Mouse (Mus musculus) G1E (cell line): ENCODE results near the gene Prkar1a. TPM values are rescaled to one million over a fixed set of nuclear protein-coding genes. Genes with fewer than 3 reads are reported as not detected.

Experiments used
- ATAC-seq: 2 replicates; pipeline ENCODE4 v1.8.0; 2016; ENCODE audit warnings: mild to moderate bottlenecking; ENCODE audit not compliant: insufficient number of reproducible peaks, poor library complexity, low FRiP score, severe bottlenecking; ENCODE audit errors: extremely low read depth
- DNase-seq: peaks from one replicate; pipeline ENCODE4 v3.0.0; 2012; ENCODE audit warnings: low spot score
- H3K27me3 ChIP-seq: 2 replicates; pipeline ENCODE4 v1.6.1; 2012; ENCODE audit warnings: mild to moderate bottlenecking, low read length, inconsistent platforms; ENCODE audit not compliant: insufficient read depth
- H3K36me3 ChIP-seq: replicated peaks from 2 replicates; pipeline ENCODE3; 2012; ENCODE audit warnings: mild to moderate bottlenecking, inconsistent platforms
- H3K4me1 ChIP-seq: 2 replicates; pipeline ENCODE4 v1.6.1; 2012; ENCODE audit warnings: low read depth, low read length, inconsistent platforms, mixed read lengths; ENCODE audit not compliant: insufficient read depth
- H3K4me3 ChIP-seq: 2 replicates; pipeline ENCODE4 v1.5.1; 2012; ENCODE audit warnings: low read depth, mild to moderate bottlenecking, inconsistent platforms, low read length, moderate library complexity, mixed read lengths
- H3K9me3 ChIP-seq: replicated peaks from 2 replicates; pipeline ENCODE4 v1.6.1; 2012; ENCODE audit warnings: inconsistent platforms
- CTCF ChIP-seq: IDR thresholded peaks from 2 replicates; pipeline ENCODE4 v1.5.1; 2012; ENCODE audit warnings: low read depth, low read length, inconsistent platforms, mixed read lengths
- GATA1 ChIP-seq: IDR thresholded peaks from 2 replicates; pipeline ENCODE4 v1.6.1; 2012; ENCODE audit warnings: borderline replicate concordance, low read length, inconsistent platforms, mixed read lengths
- GATA2 ChIP-seq: IDR thresholded peaks from 2 replicates; pipeline ENCODE4 v1.6.1; 2012; ENCODE audit warnings: low read depth, low read length, inconsistent platforms, borderline replicate concordance
- POLR2AphosphoS5 ChIP-seq: IDR thresholded peaks from 2 replicates; pipeline ENCODE4 v1.6.1; 2012; ENCODE audit warnings: low read depth, low read length, inconsistent platforms; ENCODE audit not compliant: insufficient replicate concordance
- TAL1 ChIP-seq: conservative IDR thresholded peaks from 2 replicates; pipeline ENCODE4 v1.6.1; 2012; ENCODE audit warnings: low read depth, low read length, inconsistent platforms, mixed read lengths
- polyA plus RNA-seq: library from polyadenylated mRNA; stranded (reverse); fragments of >175 nt; gene quantifications from 2 replicates; pipeline ENCODE4 v1.2.3, GENCODE M21; 2012
- total RNA-seq, 2 experiments: library from RNA; stranded (forward) in 1 of 2; stranded (reverse) in 1 of 2; fragments of 200-1000 nt in 1 of 2; fragments of >200 nt in 1 of 2; fragmentation: Nextera tagmentation in 1 of 2; gene quantifications; 2 replicates each; pipeline ENCODE4 v1.2.3; 2014 to 2017

Gene Prkar1a
- total and polyA plus RNA-seq, 3 experiments: 74.6 to 134 (median 85.6) TPM

GRCm38 (mm10) chr11:109622518-109623037 lies 26.6 kb upstream of the Prkar1a start:
- H3K4me3 ChIP-seq: no peak overlapping the region

GRCm38 (mm10) chr11:109623238-109623637 lies 26.0 kb upstream of the Prkar1a start:
- ATAC-seq (no peak), DNase-seq (no peak)
- H3K4me1 ChIP-seq: peaks cover 21% of the 10 kb centered on the region
- peaks cover 2% of the 10 kb centered on the region; the same call in 1 of the 2 replicates for H3K27me3 ChIP-seq
- no peaks in the 10 kb centered on the region for H3K36me3 ChIP-seq
- no peak overlapping the region for H3K4me3 ChIP-seq
- TF ChIP-seq GATA1 (no peak), GATA2 (no peak), TAL1 (no peak), POLR2AphosphoS5 (no peak), CTCF (no peak)
- 0 out of 2 replicates have a peak, but pooled peaks cover 2% of the 10 kb centered on the region for H3K9me3 ChIP-seq

More at GRCm38 (mm10) chr11:109622518-109623037, 26.6 kb upstream of the Prkar1a start:
- Histone ChIP-seq H3K9me3 (0 out of 2 replicates have a peak, but pooled peaks cover 2% of the 10 kb centered on the region), H3K4me1 (peaks cover 21% of the 10 kb centered on the region), H3K27me3 (peaks cover 2% of the 10 kb centered on the region; the same call in 1 of the 2 replicates), H3K36me3 (no peaks in the 10 kb centered on the region)
- no peak for ATAC-seq
- DNase-seq: no peak
- no peak for TF ChIP-seq GATA2
- TF ChIP-seq POLR2AphosphoS5: no peak
- TF ChIP-seq CTCF: no peak
- no peak for TF ChIP-seq GATA1
- no peak for TF ChIP-seq TAL1

GRCm38 (mm10) chr11:109627648-109628047 lies 21.6 kb upstream of the Prkar1a start:
- Histone ChIP-seq H3K36me3 (no peaks in the 10 kb centered on the region), H3K4me1 (peaks cover 16% of the 10 kb centered on the region), H3K27me3 (peaks cover under 1% of the 10 kb centered on the region; the same call in 1 of the 2 replicates), H3K4me3 (no peak overlapping the region), H3K9me3 (0 out of 2 replicates have a peak, but pooled peaks cover 2% of the 10 kb centered on the region)
- ATAC-seq (no peak), DNase-seq (no peak)
- 0 out of 2 replicates have a peak, but pooled peaks have one; percentile 3 for TF ChIP-seq CTCF
- no peak for TF ChIP-seq TAL1

- no peaks in the 10 kb centered on the region; the same call in 1 of the 2 replicates for H3K27me3 ChIP-seq
- H3K4me3 ChIP-seq: no peak overlapping the region
- DNase-seq (no peak), ATAC-seq (peak; percentile 81)
- peaks cover 16% of the 10 kb centered on the region for H3K4me1 ChIP-seq
- TF ChIP-seq TAL1 (no peak), CTCF (no peak), GATA2 (no peak), GATA1 (no peak), POLR2AphosphoS5 (no peak)
- no peaks in the 10 kb centered on the region for H3K36me3 ChIP-seq
- 0 out of 2 replicates have a peak, but pooled peaks cover 2% of the 10 kb centered on the region for H3K9me3 ChIP-seq
Measured at GRCm38 (mm10) chr11:109628099-109628498, 21.1 kb upstream of the Prkar1a start.

- Histone ChIP-seq H3K27me3 (no peaks in the 10 kb centered on the region; the same call in 1 of the 2 replicates), H3K36me3 (no peaks in the 10 kb centered on the region), H3K4me1 (peaks cover 16% of the 10 kb centered on the region), H3K4me3 (no peak overlapping the region), H3K9me3 (0 out of 2 replicates have a peak, but pooled peaks cover 2% of the 10 kb centered on the region)
- DNase-seq (no peak), ATAC-seq (no peak)
- no peak for TF ChIP-seq TAL1
- no peak for TF ChIP-seq GATA1
- no peak for TF ChIP-seq CTCF
- TF ChIP-seq GATA2: no peak
- TF ChIP-seq POLR2AphosphoS5: no peak
Measured at GRCm38 (mm10) chr11:109629021-109629521, 20.1 kb upstream of the Prkar1a start.

GRCm38 (mm10) chr11:109634928-109635327 lies 14.3 kb upstream of the Prkar1a start:
- Histone ChIP-seq H3K4me1 (no peaks in the 10 kb centered on the region), H3K9me3 (no peaks in the 10 kb centered on the region), H3K27me3 (no peaks in the 10 kb centered on the region), H3K4me3 (no peak overlapping the region), H3K36me3 (no peaks in the 10 kb centered on the region)
- ATAC-seq (no peak), DNase-seq (no peak)
- TF ChIP-seq TAL1 (no peak), GATA2 (no peak), GATA1 (no peak), CTCF (no peak), POLR2AphosphoS5 (no peak)
